Mouse (Mus musculus): ENCODE measurements at regions not wholly inside any gene's neighbourhood (a gene's known extent, or its start where the extent isn't known, plus 50 kb on each side); places are given as distances from the start of the nearest gene placed in this dataset.

GRCm38 (mm10) chr14:68022925-68023324 lies 1271.2 kb downstream of the Synb start:
- 67% methylated on average over 10 of the region's 10 CpGs for WGBS (ENCODE audit: insufficient replicate concordance)
- no peaks in the 10 kb centered on the region for H3K27me3 ChIP-seq

GRCm38 (mm10) chr14:68021240-68021639 lies 1272.9 kb downstream of the Synb start:
- no peak for DNase-seq
- no peaks in the 10 kb centered on the region for H3K36me3 ChIP-seq
- WGBS (ENCODE audit: insufficient replicate concordance): 49% methylated on average over 7 of the region's 7 CpGs
- H3K27ac ChIP-seq: no peak overlapping the region
- H3K4me3 ChIP-seq (replicated peaks): no peak overlapping the region
- no peak overlapping the region for H3K9ac ChIP-seq
- no peak overlapping the region for H3K4me2 ChIP-seq
- no peak for ATAC-seq (ENCODE audit: low read depth)
- H3K4me1 ChIP-seq (replicated peaks): no peaks in the 10 kb centered on the region
- no peaks in the 10 kb centered on the region for H3K27me3 ChIP-seq
- H3K9me3 ChIP-seq (replicated peaks): no peaks in the 10 kb centered on the region

More at GRCm38 (mm10) chr14:68022925-68023324, 1271.2 kb downstream of the Synb start:
- H3K9ac ChIP-seq: no peak overlapping the region
- no peaks in the 10 kb centered on the region for H3K4me1 ChIP-seq (replicated peaks)
- no peaks in the 10 kb centered on the region for H3K9me3 ChIP-seq (replicated peaks)
- H3K36me3 ChIP-seq: no peaks in the 10 kb centered on the region
- H3K4me2 ChIP-seq: no peak overlapping the region
- ATAC-seq (ENCODE audit: low read depth): no peak
- DNase-seq: no peak
- H3K4me3 ChIP-seq (replicated peaks): no peak overlapping the region
- H3K27ac ChIP-seq: no peak overlapping the region

- Histone ChIP-seq H3K9me3 (replicated peaks) (no peaks in the 10 kb centered on the region), H3K27me3 (no peaks in the 10 kb centered on the region), H3K9ac (no peak overlapping the region), H3K4me3 (replicated peaks) (no peak overlapping the region), H3K27ac (no peak overlapping the region), H3K4me1 (replicated peaks) (no peaks in the 10 kb centered on the region), H3K4me2 (no peak overlapping the region), H3K36me3 (no peaks in the 10 kb centered on the region)
- 72% methylated on average over 6 of the region's 6 CpGs for WGBS (ENCODE audit: insufficient replicate concordance)
- no peak for DNase-seq
- no peak for ATAC-seq (ENCODE audit: low read depth)
Measured at GRCm38 (mm10) chr14:68020769-68021168, 1273.3 kb downstream of the Synb start.

GRCm38 (mm10) chr14:68018686-68019085 lies 1275.4 kb downstream of the Synb start:
- Histone ChIP-seq H3K9me3 (replicated peaks) (no peaks in the 10 kb centered on the region), H3K27ac (no peak overlapping the region), H3K9ac (no peak overlapping the region), H3K4me2 (no peak overlapping the region), H3K4me3 (replicated peaks) (no peak overlapping the region), H3K36me3 (no peaks in the 10 kb centered on the region), H3K27me3 (no peaks in the 10 kb centered on the region), H3K4me1 (replicated peaks) (no peaks in the 10 kb centered on the region)
- no peak for ATAC-seq (ENCODE audit: low read depth)
- no peak for DNase-seq

- Histone ChIP-seq H3K9ac (no peak overlapping the region), H3K27me3 (no peaks in the 10 kb centered on the region), H3K36me3 (no peaks in the 10 kb centered on the region), H3K4me2 (no peak overlapping the region), H3K9me3 (replicated peaks) (peaks cover 4% of the 10 kb centered on the region), H3K4me3 (replicated peaks) (no peak overlapping the region), H3K27ac (no peak overlapping the region), H3K4me1 (replicated peaks) (no peaks in the 10 kb centered on the region)
- 81% methylated on average over 7 of the region's 7 CpGs for WGBS (ENCODE audit: insufficient replicate concordance)
- DNase-seq (no peak), ATAC-seq (ENCODE audit: low read depth) (no peak)
Measured at GRCm38 (mm10) chr14:67996790-67997417, 1297.2 kb downstream of the Synb start.

- 46% methylated on average over 13 of the region's 13 CpGs for WGBS (ENCODE audit: insufficient replicate concordance)
- Histone ChIP-seq H3K27me3 (no peaks in the 10 kb centered on the region), H3K4me3 (replicated peaks) (no peak overlapping the region), H3K27ac (no peak overlapping the region), H3K4me2 (no peak overlapping the region), H3K4me1 (replicated peaks) (no peaks in the 10 kb centered on the region), H3K9ac (no peak overlapping the region), H3K36me3 (no peaks in the 10 kb centered on the region), H3K9me3 (replicated peaks) (no peaks in the 10 kb centered on the region)
- DNase-seq (no peak), ATAC-seq (ENCODE audit: low read depth) (no peak)
Measured at GRCm38 (mm10) chr14:67993611-67994051, 1300.5 kb downstream of the Synb start.

GRCm38 (mm10) chr14:67993142-67993541 lies 1301.0 kb downstream of the Synb start:
- Histone ChIP-seq H3K27me3 (no peaks in the 10 kb centered on the region), H3K27ac (no peak overlapping the region), H3K4me1 (replicated peaks) (no peaks in the 10 kb centered on the region), H3K36me3 (no peaks in the 10 kb centered on the region), H3K9me3 (replicated peaks) (no peaks in the 10 kb centered on the region), H3K9ac (no peak overlapping the region), H3K4me2 (no peak overlapping the region), H3K4me3 (replicated peaks) (no peak overlapping the region)
- peak; percentile 16 for DNase-seq
- ATAC-seq (ENCODE audit: low read depth): no peak
- 11% methylated on average over 8 of the region's 8 CpGs for WGBS (ENCODE audit: insufficient replicate concordance)

GRCm38 (mm10) chr14:67992088-67992487 lies 1302.0 kb downstream of the Synb start:
- H3K27me3 ChIP-seq: no peaks in the 10 kb centered on the region
- 46% methylated on average over 6 of the region's 6 CpGs for WGBS (ENCODE audit: insufficient replicate concordance)

GRCm38 (mm10) chr14:67990271-67990670 lies 1303.8 kb downstream of the Synb start:
- WGBS (ENCODE audit: insufficient replicate concordance): 53% methylated on average over 3 of the region's 3 CpGs
- DNase-seq (no peak), ATAC-seq (ENCODE audit: low read depth) (no peak)
- Histone ChIP-seq H3K4me3 (replicated peaks) (no peak overlapping the region), H3K27me3 (no peaks in the 10 kb centered on the region), H3K4me2 (no peak overlapping the region), H3K4me1 (replicated peaks) (no peaks in the 10 kb centered on the region), H3K9ac (no peak overlapping the region), H3K36me3 (no peaks in the 10 kb centered on the region), H3K27ac (no peak overlapping the region), H3K9me3 (replicated peaks) (no peaks in the 10 kb centered on the region)

More at GRCm38 (mm10) chr14:67992088-67992487, 1302.0 kb downstream of the Synb start:
- no peaks in the 10 kb centered on the region for H3K36me3 ChIP-seq
- H3K4me2 ChIP-seq: no peak overlapping the region
- H3K9ac ChIP-seq: no peak overlapping the region
- H3K4me1 ChIP-seq (replicated peaks): no peaks in the 10 kb centered on the region
- H3K4me3 ChIP-seq (replicated peaks): no peak overlapping the region
- H3K9me3 ChIP-seq (replicated peaks): no peaks in the 10 kb centered on the region
- DNase-seq: no peak
- H3K27ac ChIP-seq: no peak overlapping the region
- no peak for ATAC-seq (ENCODE audit: low read depth)

Data from liver, embryonic 13.5 days (tissue).